Mouse (Mus musculus): ENCODE measurements around the gene Eftud2. TPM values are rescaled to one million over a fixed set of nuclear protein-coding genes. Genes with fewer than 3 reads are reported as not detected.
A peak's percentile ranks its signal among the peaks of the same experiment; 100 is the strongest.

Eftud2 gene
- polyA plus RNA-seq, 1 experiment, result 77.9 TPM

DNA sequence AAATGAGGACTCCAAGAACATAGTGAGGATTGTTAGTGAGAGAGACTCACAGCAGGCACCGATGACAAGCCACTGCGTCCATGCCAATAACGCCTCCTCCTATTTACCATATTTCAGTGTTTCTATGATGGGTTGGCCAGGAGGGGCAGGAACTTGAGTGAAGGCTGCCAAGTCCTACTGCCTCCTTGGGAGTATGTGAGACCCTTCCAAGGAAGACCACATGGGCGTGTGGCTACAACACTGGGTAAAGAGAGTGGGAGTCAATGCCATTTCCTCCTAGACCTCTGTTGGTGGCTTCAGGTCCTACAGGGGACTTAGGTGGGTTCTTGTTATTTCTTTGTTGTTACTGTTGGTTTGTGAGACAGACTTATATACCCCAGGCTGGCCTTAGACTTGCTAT lies 20.4 kb upstream of the Eftud2 start:
- H3K27ac ChIP-seq (ENCODE audit: insufficient read depth, low read length), result no peak overlapping the region
- H3K4me1 ChIP-seq (ENCODE audit: control insufficient read depth, insufficient read depth, low read length), result no peaks in the 10 kb centered on the region
- TF ChIP-seq CTCF (IDR thresholded peaks at IDR 0.05; ENCODE audit: borderline replicate concordance, insufficient read depth, low read length), result no peak
- TF ChIP-seq POLR2A (IDR thresholded peaks at IDR 0.05; ENCODE audit: low read depth, low read length), result no peak
- H3K4me3 ChIP-seq (ENCODE audit: insufficient read depth, low read length), result no peak overlapping the region

GRCm38 (mm10) chr11:102900763-102901162 lies 20.0 kb upstream of the Eftud2 start, which contains the start of gene Gfap:
TSS of gene Gfap (minus strand) at chr11:102900912.
- Histone ChIP-seq H3K4me3 (ENCODE audit: insufficient read depth, low read length) (no peak within 1 kb of the TSS), H3K4me1 (ENCODE audit: control insufficient read depth, insufficient read depth, low read length) (no peaks in the 10 kb centered on the region), H3K27ac (ENCODE audit: insufficient read depth, low read length) (no peak within 1 kb of the TSS)
- TF ChIP-seq POLR2A (IDR thresholded peaks at IDR 0.05; ENCODE audit: low read depth, low read length), result no peak
- TF ChIP-seq CTCF (IDR thresholded peaks at IDR 0.05; ENCODE audit: borderline replicate concordance, insufficient read depth, low read length), result peak; percentile 87

- Histone ChIP-seq H3K4me1 (ENCODE audit: control insufficient read depth, insufficient read depth, low read length) (no peaks in the 10 kb centered on the region), H3K4me3 (ENCODE audit: insufficient read depth, low read length) (no peak overlapping the region), H3K27ac (ENCODE audit: insufficient read depth, low read length) (no peak overlapping the region)
- TF ChIP-seq POLR2A (IDR thresholded peaks at IDR 0.05; ENCODE audit: low read depth, low read length) (no peak), CTCF (IDR thresholded peaks at IDR 0.05; ENCODE audit: borderline replicate concordance, insufficient read depth, low read length) (no peak)
Measured at GRCm38 (mm10) chr11:102898408-102898807, 17.6 kb upstream of the Eftud2 start.

- no peak overlapping the region for H3K4me3 ChIP-seq (ENCODE audit: insufficient read depth, low read length)
- TF ChIP-seq CTCF (IDR thresholded peaks at IDR 0.05; ENCODE audit: borderline replicate concordance, insufficient read depth, low read length), result no peak
- TF ChIP-seq POLR2A (IDR thresholded peaks at IDR 0.05; ENCODE audit: low read depth, low read length), result no peak
- no peak overlapping the region for H3K27ac ChIP-seq (ENCODE audit: insufficient read depth, low read length)
- no peaks in the 10 kb centered on the region for H3K4me1 ChIP-seq (ENCODE audit: control insufficient read depth, insufficient read depth, low read length)
Measured at GRCm38 (mm10) chr11:102896641-102897040, 15.9 kb upstream of the Eftud2 start.

DNA sequence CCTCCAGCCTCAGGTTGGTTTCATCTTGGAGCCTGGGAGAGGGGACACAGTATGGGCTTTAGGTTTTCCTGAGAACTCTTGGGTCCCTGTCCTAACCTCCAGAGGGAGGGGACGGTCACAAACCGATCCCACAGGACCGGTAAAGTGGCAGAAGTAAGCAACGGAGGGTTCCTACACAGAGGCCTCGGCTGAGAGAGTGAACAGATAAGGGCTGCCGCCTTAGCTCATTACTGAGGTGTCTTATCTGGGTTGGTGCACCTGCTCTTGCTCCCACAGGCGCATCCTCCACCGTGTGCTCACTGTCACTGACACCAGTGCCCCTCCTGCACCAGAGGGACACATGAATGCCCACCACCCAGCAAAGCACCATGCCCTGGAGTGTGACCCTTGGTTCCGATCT lies 15.0 kb upstream of the Eftud2 start:
- no peak for TF ChIP-seq CTCF (IDR thresholded peaks at IDR 0.05; ENCODE audit: borderline replicate concordance, insufficient read depth, low read length)
- TF ChIP-seq POLR2A (IDR thresholded peaks at IDR 0.05; ENCODE audit: low read depth, low read length), result no peak
- Histone ChIP-seq H3K27ac (ENCODE audit: insufficient read depth, low read length) (no peak overlapping the region), H3K4me3 (ENCODE audit: insufficient read depth, low read length) (no peak overlapping the region), H3K4me1 (ENCODE audit: control insufficient read depth, insufficient read depth, low read length) (no peaks in the 10 kb centered on the region)

GRCm38 (mm10) chr11:102894716-102895115 lies 13.9 kb upstream of the Eftud2 start:
- no peak for TF ChIP-seq CTCF (IDR thresholded peaks at IDR 0.05; ENCODE audit: borderline replicate concordance, insufficient read depth, low read length)
- no peak for TF ChIP-seq POLR2A (IDR thresholded peaks at IDR 0.05; ENCODE audit: low read depth, low read length)
- H3K4me1 ChIP-seq (ENCODE audit: control insufficient read depth, insufficient read depth, low read length), result no peaks in the 10 kb centered on the region
- H3K27ac ChIP-seq (ENCODE audit: insufficient read depth, low read length), result no peak overlapping the region
- no peak overlapping the region for H3K4me3 ChIP-seq (ENCODE audit: insufficient read depth, low read length)

DNA sequence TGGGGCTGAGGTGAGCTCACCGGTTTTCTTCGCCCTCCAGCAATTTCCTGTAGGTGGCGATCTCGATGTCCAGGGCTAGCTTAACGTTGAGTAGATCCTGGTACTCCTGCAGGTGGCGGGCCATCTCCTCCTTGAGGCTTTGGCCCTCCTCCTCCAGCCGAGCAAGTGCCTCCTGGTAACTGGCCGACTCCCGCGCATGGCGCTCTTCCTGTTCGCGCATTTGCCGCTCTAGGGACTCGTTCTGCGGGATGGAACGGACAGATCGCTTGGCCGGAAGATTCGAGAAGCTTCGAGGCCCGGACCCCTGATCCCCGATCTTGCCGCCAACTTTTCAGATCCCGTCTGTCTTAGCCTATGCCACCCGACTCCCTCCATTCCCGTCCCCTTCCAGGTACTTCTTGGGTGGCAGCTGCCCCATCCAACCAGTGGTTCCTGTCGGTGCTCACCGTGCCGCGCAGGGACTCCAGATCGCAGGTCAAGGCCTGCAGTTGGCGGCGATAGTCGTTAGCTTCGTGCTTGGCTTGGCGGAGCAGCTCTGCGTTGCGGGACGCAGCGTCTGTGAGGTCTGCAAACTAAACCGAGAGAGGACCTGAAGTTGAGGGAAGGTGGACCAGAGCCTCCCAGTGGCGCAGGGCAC lies 12.3 kb upstream of the Eftud2 start:
- Histone ChIP-seq H3K4me3 (ENCODE audit: insufficient read depth, low read length) (peak overlapping the region; percentile 0; the same call in 1 of the 2 replicates), H3K4me1 (ENCODE audit: control insufficient read depth, insufficient read depth, low read length) (no peaks in the 10 kb centered on the region), H3K27ac (ENCODE audit: insufficient read depth, low read length) (no peak overlapping the region)
- peak; percentile 75; the same call in 1 of the 2 replicates for TF ChIP-seq CTCF (IDR thresholded peaks at IDR 0.05; ENCODE audit: borderline replicate concordance, insufficient read depth, low read length)
- TF ChIP-seq POLR2A (IDR thresholded peaks at IDR 0.05; ENCODE audit: low read depth, low read length), result no peak

- TF ChIP-seq POLR2A (IDR thresholded peaks at IDR 0.05; ENCODE audit: low read depth, low read length) (no peak), CTCF (IDR thresholded peaks at IDR 0.05; ENCODE audit: borderline replicate concordance, insufficient read depth, low read length) (no peak)
- Histone ChIP-seq H3K4me3 (ENCODE audit: insufficient read depth, low read length) (no peak overlapping the region), H3K4me1 (ENCODE audit: control insufficient read depth, insufficient read depth, low read length) (no peaks in the 10 kb centered on the region), H3K27ac (ENCODE audit: insufficient read depth, low read length) (no peak overlapping the region)
Measured at GRCm38 (mm10) chr11:102890096-102890495, 9.3 kb upstream of the Eftud2 start.

DNA sequence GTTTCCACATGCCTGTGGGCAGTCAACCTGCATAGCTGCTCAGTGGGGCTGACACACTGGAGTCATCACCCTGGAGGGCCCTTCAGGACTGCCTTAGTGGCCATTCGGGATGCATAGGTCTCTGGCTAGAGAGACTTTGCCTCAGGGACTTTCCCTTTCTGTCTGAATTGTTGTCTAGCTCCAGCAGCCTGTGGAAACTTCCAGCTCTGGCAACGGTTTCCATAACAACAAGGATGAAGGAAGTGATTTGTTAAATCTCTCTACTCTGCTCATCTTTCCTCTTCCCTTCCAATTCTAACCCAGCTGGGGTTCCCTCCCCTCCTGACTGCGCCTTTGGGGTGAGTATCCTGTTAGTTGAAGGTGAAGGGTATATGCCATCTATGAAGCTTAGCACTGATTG lies 7.3 kb upstream of the Eftud2 start:
- Histone ChIP-seq H3K4me1 (ENCODE audit: control insufficient read depth, insufficient read depth, low read length) (no peaks in the 10 kb centered on the region), H3K4me3 (ENCODE audit: insufficient read depth, low read length) (no peak overlapping the region), H3K27ac (ENCODE audit: insufficient read depth, low read length) (no peak overlapping the region)
- no peak for TF ChIP-seq CTCF (IDR thresholded peaks at IDR 0.05; ENCODE audit: borderline replicate concordance, insufficient read depth, low read length)
- no peak for TF ChIP-seq POLR2A (IDR thresholded peaks at IDR 0.05; ENCODE audit: low read depth, low read length)

DNA sequence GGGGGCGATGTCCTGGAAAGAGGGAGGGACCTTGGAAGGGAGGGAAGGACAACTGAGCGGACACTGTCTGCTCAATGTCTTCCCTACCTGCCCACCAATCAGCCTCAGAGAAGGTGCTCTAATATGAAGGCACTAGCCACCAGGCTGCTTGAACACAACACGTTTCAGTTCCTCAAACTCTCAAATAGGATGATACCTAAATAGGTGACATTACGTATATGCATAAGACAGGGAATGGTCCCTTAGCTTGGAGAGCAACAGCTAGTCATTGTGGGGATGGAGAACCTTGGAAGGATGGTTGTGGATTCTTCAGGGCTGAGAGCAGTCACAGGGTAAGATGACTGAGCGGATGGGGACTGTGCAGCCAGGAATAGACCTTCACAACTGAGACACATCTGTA lies 6.6 kb upstream of the Eftud2 start:
- H3K4me3 ChIP-seq (ENCODE audit: insufficient read depth, low read length), result no peak overlapping the region
- H3K4me1 ChIP-seq (ENCODE audit: control insufficient read depth, insufficient read depth, low read length), result no peaks in the 10 kb centered on the region
- TF ChIP-seq CTCF (IDR thresholded peaks at IDR 0.05; ENCODE audit: borderline replicate concordance, insufficient read depth, low read length) (no peak), POLR2A (IDR thresholded peaks at IDR 0.05; ENCODE audit: low read depth, low read length) (no peak)
- H3K27ac ChIP-seq (ENCODE audit: insufficient read depth, low read length), result no peak overlapping the region
